Mouse (Mus musculus) testis, adult 2 months (tissue): ENCODE measurements around the gene Muc2. TPM values are rescaled to one million over a fixed set of nuclear protein-coding genes. Genes with fewer than 3 reads are reported as not detected.

Source experiments
- H3K27ac ChIP-seq: fragments of 200-500 bp; 2 replicates; pipeline ENCODE4 v1.5.1; 2012; ENCODE audit warnings: low read depth, low read length; ENCODE audit not compliant: control insufficient read depth, insufficient read depth
- H3K27me3 ChIP-seq: fragments of 200-500 bp; 2 replicates; pipeline ENCODE4 v1.6.1; 2012; ENCODE audit warnings: mild to moderate bottlenecking, low read length, moderate library complexity; ENCODE audit not compliant: control insufficient read depth, insufficient read depth
- H3K36me3 ChIP-seq: fragments of 200-500 bp; 2 replicates; pipeline ENCODE4 v1.6.1; 2012; ENCODE audit warnings: mild to moderate bottlenecking, low read length; ENCODE audit not compliant: control insufficient read depth, insufficient read depth
- H3K4me1 ChIP-seq: fragments of 200-500 bp; 2 replicates; pipeline ENCODE4 v1.6.1; 2012; ENCODE audit warnings: low read length; ENCODE audit not compliant: control insufficient read depth, insufficient read depth
- H3K4me3 ChIP-seq: fragments of 200-500 bp; 2 replicates; pipeline ENCODE4 v1.5.1; 2012; ENCODE audit warnings: low read depth, mild to moderate bottlenecking, low read length, moderate library complexity, mixed read lengths; ENCODE audit not compliant: control insufficient read depth
- CTCF ChIP-seq: fragments of 200-500 bp; IDR thresholded peaks from 2 replicates; pipeline ENCODE4 v1.5.1; 2012; ENCODE audit warnings: low read depth, mild to moderate bottlenecking, inconsistent platforms, low read length, moderate library complexity; ENCODE audit not compliant: control insufficient read depth, insufficient read depth, insufficient replicate concordance
- POLR2A ChIP-seq: fragments of 200-500 bp; IDR thresholded peaks from 2 replicates; pipeline ENCODE4 v1.6.1; 2012; ENCODE audit warnings: low read depth, mild to moderate bottlenecking, inconsistent platforms, low read length, moderate library complexity; ENCODE audit not compliant: control insufficient read depth
- polyA plus RNA-seq: library from polyadenylated mRNA; depleted of rRNA; stranded (reverse); fragments of >200 nt; gene quantifications from 2 replicates; pipeline ENCODE4 v1.2.3, GENCODE M21; 2012; rRNA removed

Gene Muc2
- polyA plus RNA-seq = 1.3 and 1.8 TPM in 2 replicates

DNA sequence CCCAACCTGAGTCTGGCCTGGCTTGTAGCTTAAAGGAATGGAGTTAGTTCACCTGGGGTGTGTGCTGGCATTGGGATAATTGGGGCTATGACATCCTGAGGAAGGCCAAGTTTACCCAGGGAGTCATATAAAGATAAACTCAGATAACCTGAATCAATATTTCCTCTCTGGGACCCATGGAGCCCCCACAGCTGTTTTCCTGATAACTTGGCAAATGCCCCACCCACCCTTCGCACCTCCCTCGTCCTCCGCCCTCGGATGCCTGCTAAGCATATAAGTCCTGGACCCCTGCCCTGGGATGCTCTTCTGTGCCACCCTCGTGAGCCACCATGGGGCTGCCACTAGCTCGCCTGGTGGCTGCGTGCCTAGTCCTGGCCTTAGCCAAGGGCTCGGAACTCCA lies at the start of gene Muc2:
Muc2 (plus strand) TSS at position 301 of the 400 bp plus-strand sequence.
- H3K27ac ChIP-seq = no peak within 1 kb of the TSS
- no peaks in the 10 kb centered on the region for H3K27me3 ChIP-seq
- H3K36me3 ChIP-seq = no peaks in the 10 kb centered on the region
- no peak within 1 kb of the TSS for H3K4me3 ChIP-seq
- TF ChIP-seq POLR2A (no peak), CTCF (no peak)
- peaks cover 2% of the 10 kb centered on the region; the same call in 1 of the 2 replicates for H3K4me1 ChIP-seq

GRCm38 (mm10) chr7:141642375-141642774 lies 47.8 kb upstream of the Muc2 start:
- no peak for TF ChIP-seq CTCF
- TF ChIP-seq POLR2A = no peak
- no peak overlapping the region for H3K4me3 ChIP-seq
- no peak overlapping the region for H3K27ac ChIP-seq
- H3K36me3 ChIP-seq = no peaks in the 10 kb centered on the region
- no peaks in the 10 kb centered on the region for H3K27me3 ChIP-seq
- H3K4me1 ChIP-seq = no peaks in the 10 kb centered on the region

GRCm38 (mm10) chr7:141643160-141643559 lies 47.0 kb upstream of the Muc2 start:
- no peak for TF ChIP-seq POLR2A
- TF ChIP-seq CTCF = peak; percentile 49; the same call in 1 of the 2 replicates
- no peak overlapping the region for H3K4me3 ChIP-seq
- no peaks in the 10 kb centered on the region for H3K4me1 ChIP-seq
- H3K36me3 ChIP-seq = no peaks in the 10 kb centered on the region
- H3K27me3 ChIP-seq = no peaks in the 10 kb centered on the region
- no peak overlapping the region for H3K27ac ChIP-seq

DNA sequence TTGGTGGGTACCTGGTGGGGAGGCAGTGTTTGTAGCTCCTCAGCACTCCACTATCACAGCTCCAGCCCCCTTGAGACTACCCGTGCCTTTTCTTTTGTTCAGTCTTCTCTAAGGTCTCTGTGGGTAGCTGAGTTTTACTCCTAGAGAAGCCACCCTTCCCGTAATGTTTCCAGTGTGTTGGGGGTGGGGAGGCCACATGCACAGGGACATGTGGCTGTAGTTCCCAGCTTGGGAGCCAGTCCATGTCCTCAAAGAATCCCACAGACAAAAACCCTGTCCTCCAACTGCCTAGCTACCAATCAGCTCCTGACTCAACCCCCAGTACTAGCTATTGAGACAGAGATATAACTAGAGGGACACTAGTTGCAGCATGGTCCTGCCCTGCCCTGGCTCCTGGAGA lies 43.1 kb upstream of the Muc2 start:
- no peak overlapping the region for H3K27ac ChIP-seq
- TF ChIP-seq CTCF = no peak
- TF ChIP-seq POLR2A = no peak
- H3K4me1 ChIP-seq = no peaks in the 10 kb centered on the region
- no peaks in the 10 kb centered on the region for H3K27me3 ChIP-seq
- no peak overlapping the region for H3K4me3 ChIP-seq
- H3K36me3 ChIP-seq = no peaks in the 10 kb centered on the region

DNA sequence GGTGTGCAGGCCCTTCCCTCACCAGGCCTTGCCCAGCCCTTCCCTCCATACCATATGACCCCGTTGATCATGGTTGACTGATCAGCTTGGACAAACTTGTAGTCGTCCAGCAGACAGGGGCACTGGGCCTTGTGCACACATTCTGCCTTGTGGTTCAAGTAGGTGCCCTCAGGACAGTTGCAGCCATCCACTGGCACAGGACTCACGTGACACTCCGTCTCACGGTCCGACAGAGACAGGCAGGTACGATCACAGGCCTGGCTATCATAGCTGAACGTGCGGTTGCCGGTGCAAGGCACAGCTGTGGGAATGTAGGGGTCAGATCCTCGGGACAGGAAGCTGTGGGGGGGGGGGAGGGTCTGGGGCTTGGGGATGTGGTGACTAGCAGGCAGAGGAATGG lies 42.3 kb upstream of the Muc2 start:
- H3K27ac ChIP-seq = no peak overlapping the region
- H3K4me1 ChIP-seq = no peaks in the 10 kb centered on the region
- H3K4me3 ChIP-seq = no peak overlapping the region
- H3K27me3 ChIP-seq = no peaks in the 10 kb centered on the region
- H3K36me3 ChIP-seq = no peaks in the 10 kb centered on the region
- TF ChIP-seq POLR2A = no peak
- no peak for TF ChIP-seq CTCF

DNA sequence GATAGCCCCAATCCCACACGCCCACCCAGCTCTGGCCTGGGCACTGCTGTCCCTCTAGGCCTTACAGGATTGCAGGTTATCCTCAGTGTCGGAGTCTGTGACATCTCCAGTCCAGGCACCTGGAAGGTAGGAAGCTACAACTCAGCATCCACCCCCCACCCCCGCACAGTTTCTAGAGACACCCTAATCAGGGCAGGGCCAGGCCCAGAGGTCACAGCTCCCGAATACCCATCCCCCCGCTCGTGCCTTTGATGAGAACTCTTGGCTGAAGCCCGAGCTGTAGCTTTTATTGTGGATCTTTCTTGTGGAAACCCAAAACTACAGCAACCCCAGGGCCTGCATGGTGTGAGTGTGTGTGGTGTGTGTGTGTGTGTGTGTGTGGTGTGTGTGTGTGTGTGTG lies 37.9 kb upstream of the Muc2 start:
- Histone ChIP-seq H3K4me1 (no peaks in the 10 kb centered on the region), H3K27me3 (no peaks in the 10 kb centered on the region), H3K36me3 (no peaks in the 10 kb centered on the region), H3K4me3 (no peak overlapping the region), H3K27ac (no peak overlapping the region)
- no peak for TF ChIP-seq CTCF
- no peak for TF ChIP-seq POLR2A

DNA sequence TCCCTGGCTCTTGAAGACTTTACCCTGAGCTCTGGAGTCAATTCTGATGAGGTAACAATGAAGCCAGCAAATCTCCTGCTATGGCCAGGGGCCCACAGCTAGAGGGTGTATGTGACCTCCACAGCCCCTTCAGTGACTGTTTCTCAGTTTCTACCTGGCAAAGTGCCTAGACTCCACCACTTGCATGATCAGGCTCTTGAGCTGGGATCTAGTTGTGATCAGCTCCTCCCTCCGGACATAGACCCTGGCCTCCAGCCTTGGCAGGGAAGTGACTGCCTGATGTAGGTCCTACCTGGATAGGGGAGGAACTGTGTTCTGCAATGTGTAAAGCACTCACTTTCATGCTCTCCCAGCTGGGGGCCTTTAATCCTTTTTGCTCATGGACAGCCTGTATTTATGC lies 29.8 kb upstream of the Muc2 start:
- no peaks in the 10 kb centered on the region for H3K36me3 ChIP-seq
- H3K4me1 ChIP-seq = no peaks in the 10 kb centered on the region
- no peak overlapping the region for H3K27ac ChIP-seq
- no peaks in the 10 kb centered on the region for H3K27me3 ChIP-seq
- TF ChIP-seq POLR2A (no peak), CTCF (no peak)
- H3K4me3 ChIP-seq = no peak overlapping the region

GRCm38 (mm10) chr7:141661481-141661880 lies 28.7 kb upstream of the Muc2 start:
- H3K27ac ChIP-seq = no peak overlapping the region
- no peaks in the 10 kb centered on the region for H3K4me1 ChIP-seq
- TF ChIP-seq POLR2A = no peak
- TF ChIP-seq CTCF = no peak
- no peaks in the 10 kb centered on the region for H3K27me3 ChIP-seq
- no peak overlapping the region for H3K4me3 ChIP-seq
- no peaks in the 10 kb centered on the region for H3K36me3 ChIP-seq
